Comparison of ENCODE assay signal across 7 mouse cellular contexts in the genomic region with DNA sequence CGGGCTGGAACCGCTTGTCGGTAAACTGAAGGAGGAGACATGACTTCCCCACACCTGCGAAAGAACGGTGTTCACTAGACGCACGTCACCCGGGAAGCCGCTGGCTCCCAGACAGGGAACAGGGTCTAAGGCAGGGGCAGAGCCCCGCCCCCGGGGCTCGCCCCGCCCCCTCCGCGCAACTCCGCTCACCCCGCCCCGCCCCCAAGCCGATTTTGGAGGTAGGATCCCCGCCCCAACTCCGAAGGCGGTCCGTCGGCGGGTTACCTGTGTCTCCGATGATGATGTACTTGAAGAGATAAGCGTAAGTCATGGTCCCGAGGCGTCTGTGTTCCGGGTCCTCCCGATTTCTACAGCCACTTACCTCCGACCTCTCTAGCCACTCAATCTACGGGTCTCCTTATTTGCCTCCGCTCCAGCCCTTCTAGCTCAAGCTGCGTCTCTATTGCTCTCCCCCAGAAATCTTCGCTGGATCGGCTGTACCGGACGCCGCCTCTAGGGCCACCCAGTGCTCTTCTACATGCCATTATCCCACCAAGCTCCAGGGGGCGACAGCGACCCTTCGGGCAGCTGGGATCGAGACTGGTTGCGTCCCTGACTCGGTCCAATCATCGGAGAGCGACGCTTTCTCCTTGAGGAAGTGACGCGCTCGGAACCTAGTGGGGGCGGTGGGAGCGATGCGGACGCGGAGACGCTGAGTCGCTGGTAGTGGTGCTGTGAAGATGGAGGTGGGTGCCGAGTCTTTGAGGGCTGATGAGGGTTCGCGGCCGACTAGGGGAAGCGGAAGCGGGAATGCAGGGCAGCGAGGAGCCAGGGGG. TPM values are rescaled to one million over a fixed set of nuclear protein-coding genes. Genes with fewer than 3 reads are reported as not detected.
DNase-seq lines count a peak whose midpoint lies in the region; ATAC-seq lines count a peak whose summit lies in the region.

A gene (plus strand): TSS at position 215 of the 815 bp plus-strand sequence.
A gene (minus strand): TSS at position 614 of the 815 bp plus-strand sequence.

- no peaks in the 10 kb centered on the region for H3K27me3 ChIP-seq in embryonic facial prominence, embryonic 12.5 days
- H3K27me3 ChIP-seq in limb, embryonic 11.5 days (ENCODE audit: control insufficient read depth, insufficient read depth, low read length) = no peaks in the 10 kb centered on the region
- no peaks in the 10 kb centered on the region for H3K27me3 ChIP-seq in midbrain, embryonic 14.5 days (ENCODE audit: control insufficient read depth, insufficient read depth, low read length)

- peak; percentile 99 for ATAC-seq in embryonic facial prominence, embryonic 12.5 days (ENCODE audit: insufficient number of reproducible peaks, insufficient read depth, low FRiP score, low TSS enrichment)
- ATAC-seq in limb, embryonic 11.5 days (ENCODE audit: insufficient number of reproducible peaks, low FRiP score, low TSS enrichment, low read depth) = peak; percentile 98
- ATAC-seq in midbrain, embryonic 14.5 days (ENCODE audit: low FRiP score, low TSS enrichment) = peak; percentile 97

- under 1% methylated on average over 66 of the region's 66 CpGs for WGBS in embryonic facial prominence, embryonic 12.5 days
- under 1% methylated on average over 56 of the region's 66 CpGs for WGBS in limb, embryonic 11.5 days
- WGBS in midbrain, embryonic 14.5 days = under 1% methylated on average over 65 of the region's 66 CpGs

- H3K9me3 ChIP-seq in embryonic facial prominence, embryonic 12.5 days = no peaks in the 10 kb centered on the region
- H3K9me3 ChIP-seq in limb, embryonic 11.5 days (ENCODE audit: control insufficient read depth, low read length) = no peaks in the 10 kb centered on the region
- no peaks in the 10 kb centered on the region for H3K9me3 ChIP-seq in midbrain, embryonic 14.5 days (ENCODE audit: control insufficient read depth, low read length)

- peak within 1 kb of the TSS; percentile 77 for H3K27ac ChIP-seq in embryonic facial prominence, embryonic 12.5 days
- peak within 1 kb of the TSS; percentile 47; the same call in 1 of the 2 replicates for H3K27ac ChIP-seq in limb, embryonic 11.5 days (replicated peaks; ENCODE audit: low read depth, low read length)
- H3K27ac ChIP-seq in midbrain, embryonic 14.5 days (replicated peaks; ENCODE audit: low read depth, low read length) = peak within 1 kb of the TSS; percentile 87

- peak within 1 kb of the TSS; percentile 92 for H3K4me3 ChIP-seq in embryonic facial prominence, embryonic 12.5 days
- peak within 1 kb of the TSS; percentile 93 for H3K4me3 ChIP-seq in limb, embryonic 11.5 days (ENCODE audit: low read depth, low read length)
- H3K4me3 ChIP-seq in midbrain, embryonic 14.5 days (replicated peaks; ENCODE audit: low read depth, low read length) = peak within 1 kb of the TSS; percentile 87

- peaks cover 14% of the 10 kb centered on the region; the same call in 1 of the 2 replicates for H3K36me3 ChIP-seq in embryonic facial prominence, embryonic 12.5 days
- no peaks in the 10 kb centered on the region for H3K36me3 ChIP-seq in limb, embryonic 11.5 days (ENCODE audit: control insufficient read depth, insufficient read depth, low read length)
- peaks cover 17% of the 10 kb centered on the region for H3K36me3 ChIP-seq in midbrain, embryonic 14.5 days (ENCODE audit: control insufficient read depth, insufficient read depth, low read length)

- peak within 1 kb of the TSS; percentile 84 for H3K9ac ChIP-seq in embryonic facial prominence, embryonic 12.5 days
- peak within 1 kb of the TSS; percentile 81 for H3K9ac ChIP-seq in limb, embryonic 11.5 days (ENCODE audit: low read length)
- peak within 1 kb of the TSS; percentile 89 for H3K9ac ChIP-seq in midbrain, embryonic 14.5 days (replicated peaks; ENCODE audit: low read length)

- DNase-seq in adrenal gland, postnatal 25 days = peak; percentile 96
- peak; percentile 100 for DNase-seq in heart, adult 11 months
- DNase-seq in kidney, adult 18-20 months = peak; percentile 99
- DNase-seq in limb, embryonic 11.5 days (ENCODE audit: low spot score) = peak; percentile 100
- DNase-seq in midbrain, embryonic 14.5 days = peak; percentile 99
- DNase-seq in spleen, adult 18-20 months = peak; percentile 96 to 97

- H3K4me2 ChIP-seq in embryonic facial prominence, embryonic 12.5 days (replicated peaks) = peak within 1 kb of the TSS; percentile 63
- H3K4me2 ChIP-seq in limb, embryonic 11.5 days (ENCODE audit: low read depth, severe bottlenecking) = peak within 1 kb of the TSS; percentile 66
- H3K4me2 ChIP-seq in midbrain, embryonic 14.5 days (ENCODE audit: low read length) = peak within 1 kb of the TSS; percentile 77

- peaks cover 13% of the 10 kb centered on the region for H3K4me1 ChIP-seq in embryonic facial prominence, embryonic 12.5 days
- peaks cover 5% of the 10 kb centered on the region for H3K4me1 ChIP-seq in limb, embryonic 11.5 days (ENCODE audit: control insufficient read depth, insufficient read depth, low read length)
- peaks cover 9% of the 10 kb centered on the region for H3K4me1 ChIP-seq in midbrain, embryonic 14.5 days (ENCODE audit: control insufficient read depth, insufficient read depth, low read length)

RNA-seq across cellular contexts. Expression of the first gene that starts in this region (rescaled TPM):
- total RNA-seq in adrenal gland, postnatal 25 days (2021) = 39.7 and 51.3 TPM in 2 replicates
- polyA plus RNA-seq in embryonic facial prominence, embryonic 12.5 days (2016; fragmentation: Nextera tagmentation; extraction: Ambion mirVana) = 47.4 and 50.2 TPM in 2 replicates
- polyA plus RNA-seq in limb, embryonic 11.5 days (2014; fragmentation: Nextera tagmentation; extraction: Ambion mirVana) = 48.5 and 52.3 TPM in 2 replicates
- 52.6 and 56.1 TPM in 2 replicates for polyA plus RNA-seq in midbrain, embryonic 14.5 days (2014; fragmentation: Nextera tagmentation; extraction: Ambion mirVana)

RNA-seq across cellular contexts. Expression of the second gene that starts in this region (rescaled TPM):
- 35.7 and 37.8 TPM in 2 replicates for total RNA-seq in adrenal gland, postnatal 25 days (2021)
- 26.4 and 27.4 TPM in 2 replicates for polyA plus RNA-seq in embryonic facial prominence, embryonic 12.5 days (2016; fragmentation: Nextera tagmentation; extraction: Ambion mirVana)
- 24.8 and 29.1 TPM in 2 replicates for polyA plus RNA-seq in limb, embryonic 11.5 days (2014; fragmentation: Nextera tagmentation; extraction: Ambion mirVana)
- 60.4 and 65.7 TPM in 2 replicates for polyA plus RNA-seq in midbrain, embryonic 14.5 days (2014; fragmentation: Nextera tagmentation; extraction: Ambion mirVana)

Comparison
In these comparisons a context has a peak if more than half of its experiments do, and no peak if none do; other contexts are left out.
1. Peak in every context shown above with its lines: DNase-seq, ATAC-seq, H3K4me3 ChIP-seq and H3K27ac ChIP-seq.